Mouse (Mus musculus) embryo, embryonic 9.5 days (tissue): ENCODE data around the gene Gdpd3.
A peak's percentile ranks its signal among the peaks of the same experiment; 100 is the strongest.

Experiments used
- DNase-seq: peaks from one replicate; pipeline ENCODE4 v3.0.0-alpha.2; 2017; ENCODE audit errors: extremely low spot score

The Gdpd3 gene

DNA sequence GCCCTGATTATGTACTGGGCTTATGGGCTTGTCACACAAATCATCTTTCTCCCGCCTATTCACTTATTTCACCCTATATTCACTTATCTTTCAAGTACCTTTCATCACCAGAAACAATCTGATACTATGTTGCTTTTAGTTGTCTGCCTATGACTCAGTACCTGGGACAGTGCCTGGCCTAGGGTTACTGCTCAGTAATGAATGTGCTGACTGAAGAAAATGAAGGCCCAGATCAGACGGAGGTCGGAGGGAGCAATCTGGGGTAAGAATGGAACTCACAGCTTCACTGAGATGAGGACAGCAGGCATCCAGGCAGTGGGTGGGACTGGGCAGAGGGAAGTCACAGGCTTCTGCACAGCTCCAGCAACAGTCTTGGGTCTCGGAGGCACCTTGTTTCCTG lies 41.3 kb downstream of the Gdpd3 start:
- no peak for DNase-seq

DNA sequence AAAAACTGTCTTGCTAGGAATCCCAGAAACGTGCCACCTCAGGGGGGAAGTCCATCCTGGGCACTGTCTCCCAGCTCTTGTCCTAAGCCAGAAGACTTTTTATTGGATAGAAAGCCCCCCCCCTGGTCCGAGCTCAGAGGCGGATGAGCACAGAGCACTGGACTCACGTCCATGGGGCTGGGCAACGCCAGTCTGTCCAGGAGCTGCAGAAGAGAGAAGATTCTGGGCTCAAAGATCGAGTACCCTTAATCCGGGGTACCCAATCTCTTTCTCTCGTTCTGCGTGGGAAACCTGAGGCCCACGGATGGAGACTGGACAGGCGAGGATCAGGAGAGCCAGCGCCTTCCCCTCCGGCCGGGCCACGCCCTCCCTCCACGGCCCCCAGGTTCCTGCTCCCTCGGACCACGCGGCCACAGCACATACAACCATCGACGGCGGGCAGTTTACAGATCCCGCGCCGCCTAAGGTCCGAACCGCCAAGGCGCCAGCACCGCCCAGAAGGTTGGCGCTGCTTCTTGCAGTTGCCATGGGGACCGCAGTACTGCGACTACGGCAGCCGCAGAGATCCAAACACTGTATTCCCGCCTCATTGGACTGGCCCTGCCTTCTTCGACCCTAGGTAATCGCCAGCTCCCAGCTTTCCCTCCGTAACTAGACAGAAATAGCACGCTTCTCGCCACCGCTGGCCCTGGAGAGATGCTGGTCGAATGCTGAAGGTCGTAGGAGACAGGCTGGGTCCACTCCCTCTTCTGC lies 42.7 kb downstream of the Gdpd3 start:
- DNase-seq, result peak; percentile 89

DNA sequence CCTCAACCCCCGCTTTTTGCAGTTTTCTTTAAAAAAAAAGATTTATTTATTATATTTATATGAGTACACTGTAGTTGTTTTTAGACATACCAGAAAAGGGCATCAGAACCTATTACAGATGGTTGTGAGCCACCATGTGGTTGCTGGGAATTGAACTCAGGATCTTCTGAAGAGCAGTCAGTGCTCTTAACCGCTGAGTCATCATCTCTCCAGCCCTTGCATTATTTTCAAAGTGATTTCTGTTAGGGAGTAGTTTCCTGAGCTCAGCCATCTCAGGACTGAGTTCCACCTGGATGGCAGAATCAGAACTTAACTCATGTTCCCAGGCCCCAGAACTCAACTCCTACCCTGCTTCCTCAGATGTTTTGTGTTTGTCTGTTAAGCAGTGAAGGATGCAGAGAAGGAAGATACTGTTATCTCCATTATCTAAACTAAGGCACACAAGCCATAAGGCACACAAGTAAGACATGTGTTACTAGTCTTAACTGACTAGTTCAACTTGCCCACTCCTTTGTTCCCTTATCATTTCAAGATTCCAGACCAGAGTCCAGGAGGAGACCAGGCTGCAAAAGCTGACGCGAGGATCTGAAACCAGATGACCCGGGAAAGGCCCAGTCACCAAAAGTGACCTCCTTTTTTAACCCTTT lies 43.7 kb downstream of the Gdpd3 start:
- DNase-seq, result no peak

DNA sequence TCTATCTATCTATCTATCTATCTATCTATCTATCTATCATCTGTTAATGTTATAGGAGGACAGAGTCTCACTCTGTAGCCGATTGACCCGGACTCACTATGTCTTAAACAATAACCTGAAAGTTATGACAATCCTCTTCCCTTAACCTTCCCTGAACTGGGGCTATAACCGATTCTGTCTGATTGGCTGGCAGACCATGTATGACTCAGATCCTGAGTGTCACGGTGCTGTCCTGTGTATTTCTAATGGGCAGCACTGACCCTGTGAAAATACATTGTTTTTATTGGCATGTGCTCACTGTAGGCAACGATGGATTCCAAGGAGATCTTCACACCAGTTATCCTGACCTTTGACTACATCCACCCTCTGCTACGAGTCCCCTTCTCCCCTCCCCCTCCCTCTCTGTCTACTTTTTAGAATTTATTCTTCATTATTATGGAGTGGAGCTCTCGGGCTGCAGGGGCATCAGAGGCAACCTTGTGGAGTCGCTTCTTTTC lies 49.6 kb downstream of the Gdpd3 start:
- DNase-seq, result no peak

DNA sequence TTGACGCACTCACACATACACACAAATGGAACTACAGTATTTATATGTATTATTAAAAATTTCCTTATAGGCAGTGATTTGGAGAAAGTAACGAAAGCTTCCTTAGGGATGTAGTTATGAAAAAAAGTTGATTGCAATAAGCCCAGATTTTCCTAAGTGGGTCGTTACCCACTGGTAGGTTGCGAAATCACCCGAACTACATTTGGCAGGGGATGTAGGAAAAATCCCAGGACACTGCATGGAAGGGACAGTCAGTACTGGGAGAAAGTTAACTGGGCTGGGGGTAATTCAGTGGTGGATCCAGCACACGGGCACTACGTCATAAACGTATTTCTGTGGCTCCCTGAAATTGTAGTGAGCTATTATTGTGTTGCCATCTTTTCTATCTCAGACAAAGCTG lies 50.4 kb downstream of the Gdpd3 start:
- no peak for DNase-seq

DNA sequence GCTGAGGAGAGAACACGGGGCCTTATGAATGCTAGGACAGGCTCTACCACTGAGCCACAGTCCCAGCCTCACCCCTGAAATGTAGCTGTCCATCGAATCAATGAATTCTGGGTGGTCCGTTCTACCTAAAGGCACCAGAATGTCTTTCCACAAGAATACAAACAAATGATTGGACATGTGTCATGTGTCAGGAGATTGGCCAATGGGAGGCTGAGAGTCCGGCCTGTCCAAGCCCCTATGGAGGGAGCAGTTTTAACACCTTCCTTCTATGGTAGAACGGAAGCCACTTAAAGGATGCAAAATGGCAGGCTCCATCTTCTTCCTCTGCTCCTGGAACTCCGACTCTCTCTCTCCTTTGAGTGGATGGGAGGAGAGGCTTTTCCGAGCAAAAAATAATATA lies 51.5 kb downstream of the Gdpd3 start:
- DNase-seq, result no peak

DNA sequence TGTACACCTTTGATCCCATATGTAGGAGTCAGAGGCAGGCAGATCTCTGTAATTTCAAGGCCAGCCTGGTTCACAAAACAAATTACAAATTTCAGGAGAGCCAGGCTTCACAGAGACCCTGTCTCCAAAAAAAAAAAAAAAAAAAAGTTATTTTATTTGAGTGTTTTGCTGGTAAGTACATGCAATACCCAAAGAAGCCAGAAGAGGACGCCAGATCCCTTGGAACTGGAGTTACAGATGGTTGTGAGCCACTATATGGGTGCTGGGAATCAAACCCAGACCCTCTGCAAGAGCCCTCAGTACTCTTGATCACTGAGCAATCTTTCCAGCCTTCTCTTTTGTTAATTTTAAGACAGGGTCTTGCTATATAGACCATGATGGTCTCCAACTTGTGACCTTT lies 52.7 kb downstream of the Gdpd3 start:
- DNase-seq, result no peak

DNA sequence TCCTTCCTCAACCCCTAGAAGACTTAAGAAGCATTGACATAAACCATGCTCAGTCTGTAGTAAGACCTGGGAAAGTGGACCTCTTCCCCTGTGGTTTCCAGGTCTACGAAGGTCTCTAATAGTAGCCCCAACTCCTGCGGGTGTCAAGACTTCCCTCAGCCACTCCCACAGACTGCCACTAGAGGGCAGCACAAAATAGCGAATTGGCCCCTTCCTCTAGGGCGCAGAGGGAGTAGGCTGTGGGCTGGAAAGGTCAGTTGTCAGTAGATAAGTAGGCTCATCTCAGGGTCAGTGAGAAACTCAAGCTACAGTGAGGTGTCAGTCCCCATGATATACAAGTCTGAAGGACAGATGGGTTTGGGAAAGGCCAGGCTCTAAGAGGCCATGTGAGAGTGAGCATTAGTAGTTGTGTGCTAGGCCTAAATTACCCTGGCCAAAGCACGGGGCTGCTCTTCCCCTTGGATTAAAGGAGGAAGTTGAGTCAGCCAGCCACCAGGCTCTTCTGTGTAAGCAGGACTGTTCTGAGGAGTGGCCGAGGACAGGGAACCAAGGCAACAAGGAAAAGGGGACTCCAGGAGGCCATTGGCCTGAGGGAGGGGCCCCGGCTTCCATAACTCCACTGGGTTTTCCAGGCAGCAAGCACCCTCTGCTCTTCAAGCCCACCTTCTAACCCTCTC lies 55.8 kb downstream of the Gdpd3 start:
- peak; percentile 86 for DNase-seq

DNA sequence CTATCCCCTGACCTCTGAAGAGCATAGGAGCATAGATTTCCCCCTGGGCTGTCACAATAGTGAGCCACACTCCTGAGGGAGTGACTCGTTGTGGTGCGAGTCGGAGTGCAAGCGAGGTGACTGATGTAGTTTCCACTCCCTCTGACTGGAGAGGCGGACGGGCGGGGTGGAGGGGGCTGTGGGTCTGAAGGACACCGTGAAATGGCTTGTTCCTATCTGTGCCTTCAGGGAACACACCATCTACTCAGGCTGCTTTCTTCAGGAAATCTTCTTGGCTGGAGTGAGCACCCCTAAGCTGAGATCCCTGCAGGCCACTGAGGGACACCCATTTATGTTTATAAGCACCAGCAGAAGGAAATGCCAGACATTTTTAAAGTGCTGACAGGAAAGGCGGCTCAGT lies 56.6 kb downstream of the Gdpd3 start:
- no peak for DNase-seq

DNA sequence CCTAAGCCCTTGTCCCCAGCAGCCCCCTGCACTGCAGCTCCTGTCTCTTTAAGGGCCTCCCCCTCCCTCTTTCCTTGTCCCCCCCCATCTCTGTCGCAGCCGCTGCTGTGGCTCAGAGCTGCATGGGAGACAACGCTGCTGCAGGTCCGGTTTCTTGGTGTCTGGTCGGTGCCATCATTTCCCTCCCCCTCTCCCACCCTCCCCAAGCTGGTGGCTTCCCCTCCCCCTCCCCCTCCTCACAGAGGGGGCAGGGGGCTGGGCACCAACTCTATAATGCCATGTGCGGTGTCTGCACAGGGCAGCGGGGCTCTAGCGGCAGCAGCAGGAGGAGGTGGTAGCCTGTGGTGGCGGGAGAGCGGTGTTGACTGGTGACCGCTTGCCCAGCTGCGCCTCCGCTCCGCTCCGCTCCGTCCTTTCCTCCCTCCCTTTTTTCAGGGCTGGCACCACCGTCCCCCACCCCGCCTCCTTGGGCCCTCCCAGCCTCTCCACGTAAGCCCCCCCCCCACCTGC lies 57.1 kb downstream of the Gdpd3 start:
- no peak for DNase-seq

DNA sequence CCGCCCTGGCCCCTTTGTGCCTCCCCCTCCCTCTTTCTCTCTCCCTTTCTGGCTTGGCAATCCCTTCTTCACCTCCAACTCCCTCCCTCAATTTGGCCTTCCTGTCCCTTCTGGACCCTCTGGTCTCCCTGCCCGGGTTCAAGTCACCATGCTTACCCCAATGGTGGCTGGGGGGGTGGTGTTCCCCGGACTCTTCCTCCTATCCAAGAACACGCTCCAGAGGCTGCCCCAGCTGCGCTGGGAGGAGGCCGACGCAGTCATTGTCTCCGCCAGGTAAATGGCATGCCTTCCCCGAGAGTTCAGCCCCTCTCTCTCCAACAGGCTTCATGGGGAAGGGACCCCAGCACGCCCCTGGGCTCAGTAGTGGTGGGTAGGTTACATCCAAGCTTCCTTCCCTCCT lies 57.8 kb downstream of the Gdpd3 start:
- no peak for DNase-seq
